Mouse (Mus musculus): ENCODE data around the gene Trp73.

The Trp73 gene

GRCm38 (mm10) chr4:154142211-154143040 is 2.4 kb upstream of the Trp73 start, which contains the start of gene Wrap73:
Gene Wrap73 (plus strand): TSS chr4:154142372.
- DNase-seq (ENCODE audit: low read depth, low spot score), result peak; percentile 76

- no peak for DNase-seq (ENCODE audit: low read depth, low spot score)
Measured at GRCm38 (mm10) chr4:154141009-154141867, 1.2 kb upstream of the Trp73 start.

GRCm38 (mm10) chr4:154140213-154141008 is 403 bp upstream of the Trp73 start:
- DNase-seq (ENCODE audit: low read depth, low spot score), result no peak

GRCm38 (mm10) chr4:154139671-154140181 is 282 bp downstream of the Trp73 start:
- DNase-seq (ENCODE audit: low read depth, low spot score), result no peak

- DNase-seq (ENCODE audit: low read depth, low spot score), result no peak
Measured at GRCm38 (mm10) chr4:154137139-154137538, 2.9 kb downstream of the Trp73 start.

- DNase-seq (ENCODE audit: low read depth, low spot score), result no peak
Measured at GRCm38 (mm10) chr4:154134803-154135202, 5.2 kb downstream of the Trp73 start.

- DNase-seq (ENCODE audit: low read depth, low spot score), result no peak
Measured at GRCm38 (mm10) chr4:154131894-154132293, 8.1 kb downstream of the Trp73 start.

- no peak for DNase-seq (ENCODE audit: low read depth, low spot score)
Measured at GRCm38 (mm10) chr4:154129950-154130349, 10.1 kb downstream of the Trp73 start.

- no peak for DNase-seq (ENCODE audit: low read depth, low spot score)
Measured at GRCm38 (mm10) chr4:154127273-154127672, 12.7 kb downstream of the Trp73 start.

GRCm38 (mm10) chr4:154125202-154125601 is 14.8 kb downstream of the Trp73 start:
- no peak for DNase-seq (ENCODE audit: low read depth, low spot score)

- no peak for DNase-seq (ENCODE audit: low read depth, low spot score)
Measured at GRCm38 (mm10) chr4:154123553-154123952, 16.5 kb downstream of the Trp73 start.

- no peak for DNase-seq (ENCODE audit: low read depth, low spot score)
Measured at GRCm38 (mm10) chr4:154122374-154122773, 17.6 kb downstream of the Trp73 start.

GRCm38 (mm10) chr4:154121800-154122199 is 18.2 kb downstream of the Trp73 start:
- no peak for DNase-seq (ENCODE audit: low read depth, low spot score)

GRCm38 (mm10) chr4:154119208-154119607 is 20.8 kb downstream of the Trp73 start:
- DNase-seq (ENCODE audit: low read depth, low spot score), result no peak

- no peak for DNase-seq (ENCODE audit: low read depth, low spot score)
Measured at GRCm38 (mm10) chr4:154118782-154119181, 21.2 kb downstream of the Trp73 start.

- no peak for DNase-seq (ENCODE audit: low read depth, low spot score)
Measured at GRCm38 (mm10) chr4:154116421-154116820, 23.6 kb downstream of the Trp73 start.

GRCm38 (mm10) chr4:154109850-154110243 is 30.2 kb downstream of the Trp73 start:
- no peak for DNase-seq (ENCODE audit: low read depth, low spot score)

- DNase-seq (ENCODE audit: low read depth, low spot score), result no peak
Measured at GRCm38 (mm10) chr4:154109216-154109849, 30.7 kb downstream of the Trp73 start.

GRCm38 (mm10) chr4:154106497-154107061 is 33.4 kb downstream of the Trp73 start:
- DNase-seq (ENCODE audit: low read depth, low spot score), result no peak

- peak; percentile 56 for DNase-seq (ENCODE audit: low read depth, low spot score)
Measured at GRCm38 (mm10) chr4:154105381-154106001, 34.5 kb downstream of the Trp73 start.

All from c-Kit-negative CD71-positive TER-119-positive erythroid progenitor cells, embryonic 14.5 days (primary cell).